Mouse (Mus musculus) hindbrain, embryonic 13.5 days (tissue): ENCODE results near the gene Stat5b. TPM values are rescaled to one million over a fixed set of nuclear protein-coding genes. Genes with fewer than 3 reads are reported as not detected.

Experiments
- ATAC-seq: fragments of 200-750 bp; cut with Nextera tagmentation; 2 replicates; pipeline ENCODE4 v1.8.0; 2017; ENCODE audit warnings: moderate TSS enrichment; ENCODE audit not compliant: low FRiP score
- H3K27ac ChIP-seq: fragments of 300-500 bp; sonication (generic); 2 replicates; pipeline ENCODE4 v1.5.1; 2015; ENCODE audit warnings: inconsistent platforms, mild to moderate bottlenecking, moderate library complexity
- H3K27me3 ChIP-seq: fragments of 300-500 bp; sonication (generic); 2 replicates; pipeline ENCODE4 v1.6.1; 2015; ENCODE audit warnings: mild to moderate bottlenecking, inconsistent platforms
- H3K36me3 ChIP-seq: fragments of 300-500 bp; sonication (generic); 2 replicates; pipeline ENCODE4 v1.6.1; 2015; ENCODE audit warnings: mild to moderate bottlenecking, inconsistent platforms
- H3K4me1 ChIP-seq: fragments of 300-500 bp; sonication (generic); replicated peaks from 2 replicates; pipeline ENCODE4 v1.6.1; 2015; ENCODE audit warnings: inconsistent platforms
- H3K4me2 ChIP-seq: fragments of 300-500 bp; sonication (generic); 2 replicates; pipeline ENCODE4 v1.6.1; 2015; ENCODE audit warnings: inconsistent platforms, mild to moderate bottlenecking, moderate library complexity
- H3K4me3 ChIP-seq: fragments of 300-500 bp; sonication (generic); 2 replicates; pipeline ENCODE4 v1.5.1; 2015; ENCODE audit warnings: mild to moderate bottlenecking, inconsistent platforms
- H3K9ac ChIP-seq: fragments of 300-500 bp; sonication (generic); 2 replicates; pipeline ENCODE4 v1.6.1; 2015; ENCODE audit warnings: mild to moderate bottlenecking, inconsistent platforms
- H3K9me3 ChIP-seq: fragments of 300-500 bp; sonication (generic); 2 replicates; pipeline ENCODE4 v1.6.1; 2016; ENCODE audit warnings: inconsistent platforms
- WGBS: fragments of 180-500 bp; shearing (Covaris S2); methylation state at CpG from one replicate; pipeline ENCODE4 v1.1.7; 2015; 5-methylcytosine and 5-hydroxymethylcytosine counted together
- polyA plus RNA-seq: library from polyadenylated mRNA; unstranded; fragments of >200 nt; fragmentation: Nextera tagmentation; extraction: Ambion mirVana; gene quantifications from 2 replicates; pipeline ENCODE4 v1.2.1, GENCODE M21; 2015

The Stat5b gene
- polyA plus RNA-seq, 1 experiment from 2014 or later = 14.1 TPM

DNA sequence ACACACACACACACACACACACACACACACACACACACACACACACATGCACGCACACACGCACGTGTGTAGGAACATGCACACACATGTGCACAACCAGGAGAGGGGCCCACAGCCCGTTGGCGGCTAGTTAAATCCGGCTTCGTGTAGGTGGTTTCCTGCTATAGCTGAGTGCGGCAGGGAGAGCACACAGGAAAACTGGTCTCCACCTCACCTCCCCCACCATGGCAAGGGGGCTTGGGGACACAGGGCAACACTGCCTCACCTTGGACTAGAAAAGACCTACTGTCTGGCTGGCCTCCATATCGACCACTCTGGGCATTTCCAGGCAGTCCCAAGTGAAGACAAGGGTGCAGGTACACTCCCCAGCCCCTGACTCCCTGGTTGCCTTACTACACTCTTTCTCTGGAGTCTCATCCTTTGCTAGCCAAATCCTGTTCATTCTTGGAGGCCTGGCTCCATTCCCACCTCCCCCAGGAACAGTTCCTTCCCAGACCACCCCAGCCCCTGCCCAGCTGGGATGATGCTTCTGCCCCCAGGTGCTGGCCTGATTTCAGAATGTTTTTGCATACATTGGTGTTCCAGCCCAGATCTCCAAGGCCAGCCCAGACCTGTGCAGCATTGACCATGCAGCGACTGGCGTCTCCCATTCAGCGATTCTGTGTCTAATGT lies 96.4 kb downstream of the Stat5b start:
- Histone ChIP-seq H3K36me3 (peaks cover 67% of the 10 kb centered on the region), H3K9ac (no peak overlapping the region), H3K4me3 (no peak overlapping the region), H3K4me1 (peaks cover 15% of the 10 kb centered on the region), H3K4me2 (no peak overlapping the region), H3K27me3 (peaks cover 14% of the 10 kb centered on the region; the same call in 1 of the 2 replicates), H3K27ac (no peak overlapping the region), H3K9me3 (no peaks in the 10 kb centered on the region)
- 90% methylated on average over 12 of the region's 12 CpGs for WGBS
- no peak for ATAC-seq

DNA sequence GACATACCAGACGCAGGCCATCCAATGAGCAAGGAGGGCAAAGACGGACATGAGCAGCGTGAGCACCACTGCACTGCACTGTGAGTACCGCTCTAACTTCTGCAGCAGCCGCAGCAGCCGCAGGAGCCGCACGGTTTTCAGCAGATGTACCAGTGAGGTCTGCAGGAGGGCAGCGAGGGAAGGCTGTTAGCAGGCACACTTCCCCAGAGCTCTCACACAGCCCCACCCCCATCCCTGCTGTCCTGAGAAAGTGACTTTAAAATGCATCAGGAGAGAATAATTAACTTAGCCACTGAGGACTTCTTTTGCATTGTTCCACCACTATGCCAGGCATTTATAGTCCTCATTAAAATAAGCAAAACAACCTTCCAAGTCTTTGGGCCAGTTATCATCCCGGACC lies 98.2 kb downstream of the Stat5b start:
- H3K27me3 ChIP-seq = peaks cover 16% of the 10 kb centered on the region
- H3K4me3 ChIP-seq = no peak overlapping the region
- H3K9ac ChIP-seq = peak overlapping the region; percentile 51; the same call in 1 of the 2 replicates
- H3K36me3 ChIP-seq = peaks cover 75% of the 10 kb centered on the region
- no peak overlapping the region for H3K4me2 ChIP-seq
- 38% methylated on average over 10 of the region's 10 CpGs for WGBS
- H3K27ac ChIP-seq = no peak overlapping the region
- H3K9me3 ChIP-seq = no peaks in the 10 kb centered on the region
- H3K4me1 ChIP-seq = 0 out of 2 replicates have a peak, but pooled peaks cover 4% of the 10 kb centered on the region
- no peak for ATAC-seq

DNA sequence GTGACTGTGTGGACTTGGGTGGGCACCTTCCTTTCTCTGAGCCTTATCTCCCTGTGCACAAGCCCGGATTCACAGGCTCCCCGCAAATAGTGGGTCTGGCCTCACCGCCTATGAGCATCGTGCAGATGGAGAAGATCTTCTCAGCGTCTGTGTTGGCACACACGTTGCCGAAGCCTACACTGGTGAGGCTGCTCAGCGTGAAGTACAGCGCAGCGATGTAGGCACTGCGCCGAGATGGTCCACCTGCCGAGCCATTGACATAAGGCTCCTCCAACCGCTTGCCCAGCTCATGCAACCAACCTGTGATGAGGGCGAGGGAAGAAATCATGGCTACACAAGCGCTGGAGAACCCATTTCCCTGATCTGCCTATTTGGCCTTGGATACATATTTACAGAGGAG lies 100.4 kb downstream of the Stat5b start:
- Histone ChIP-seq H3K9ac (no peak overlapping the region), H3K27ac (no peak overlapping the region), H3K4me1 (peaks cover 4% of the 10 kb centered on the region; the same call in 1 of the 2 replicates), H3K4me2 (no peak overlapping the region), H3K36me3 (peaks cover 77% of the 10 kb centered on the region), H3K9me3 (no peaks in the 10 kb centered on the region), H3K4me3 (no peak overlapping the region), H3K27me3 (peaks cover 16% of the 10 kb centered on the region)
- no peak for ATAC-seq
- 91% methylated on average over 16 of the region's 16 CpGs for WGBS

- no peaks in the 10 kb centered on the region for H3K9me3 ChIP-seq
Observed at GRCm38 (mm10) chr11:100749469-100749868, 101.1 kb downstream of the Stat5b start.

DNA sequence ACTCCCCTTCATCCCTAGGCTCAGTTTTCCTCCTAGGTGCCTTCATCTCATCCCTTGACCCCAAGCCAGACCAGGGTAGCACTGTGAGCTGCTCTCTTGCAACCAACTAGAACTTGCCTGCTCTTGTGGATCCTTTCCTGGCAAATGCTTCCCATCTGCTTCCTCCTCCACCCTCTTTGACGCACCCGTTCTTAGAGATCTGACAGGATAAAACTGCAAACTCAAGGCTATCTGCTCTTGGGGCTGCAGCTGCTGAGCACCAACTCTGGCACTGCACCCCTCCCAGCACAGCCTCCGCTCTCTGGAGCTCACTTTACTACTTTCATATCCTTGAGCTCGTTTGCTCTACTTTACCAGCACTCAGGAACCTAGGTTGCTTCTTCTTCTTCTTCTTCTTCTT lies 101.9 kb downstream of the Stat5b start:
- H3K4me1 ChIP-seq = peaks cover 4% of the 10 kb centered on the region; the same call in 1 of the 2 replicates
- peaks cover 74% of the 10 kb centered on the region for H3K36me3 ChIP-seq
- H3K27me3 ChIP-seq = peaks cover 16% of the 10 kb centered on the region
- no peak overlapping the region for H3K27ac ChIP-seq
- H3K9me3 ChIP-seq = no peaks in the 10 kb centered on the region
- H3K4me2 ChIP-seq = no peak overlapping the region
- WGBS = 82% methylated on average over 4 of the region's 4 CpGs
- H3K4me3 ChIP-seq = no peak overlapping the region
- H3K9ac ChIP-seq = no peak overlapping the region
- no peak for ATAC-seq

More at GRCm38 (mm10) chr11:100749469-100749868, 101.1 kb downstream of the Stat5b start:
- peaks cover 76% of the 10 kb centered on the region for H3K36me3 ChIP-seq
- no peak overlapping the region for H3K4me2 ChIP-seq
- H3K4me1 ChIP-seq = peaks cover 4% of the 10 kb centered on the region; the same call in 1 of the 2 replicates
- ATAC-seq = no peak
- no peak overlapping the region for H3K9ac ChIP-seq
- H3K27me3 ChIP-seq = peaks cover 16% of the 10 kb centered on the region
- H3K4me3 ChIP-seq = no peak overlapping the region
- no peak overlapping the region for H3K27ac ChIP-seq
- WGBS = 56% methylated on average over 25 of the region's 25 CpGs

DNA sequence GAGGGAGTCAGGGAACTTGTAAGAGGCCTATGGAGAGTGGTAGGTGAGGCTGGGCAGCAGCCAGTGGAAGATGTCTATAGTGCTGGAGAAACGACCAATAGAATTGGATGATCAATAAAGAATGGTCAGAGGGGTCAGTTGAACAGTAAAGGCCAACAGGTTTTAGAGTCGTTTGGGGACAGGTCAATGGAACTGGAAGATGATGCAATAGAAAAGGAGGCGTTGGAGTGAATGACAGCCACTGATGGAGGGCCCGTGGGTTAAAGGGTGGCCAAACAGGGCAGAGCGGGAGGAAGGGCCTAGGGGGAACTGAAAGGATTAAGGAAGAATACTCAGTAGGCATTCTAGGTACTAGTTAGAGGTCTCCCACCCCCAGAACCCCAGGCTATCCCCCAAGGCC lies 103.4 kb downstream of the Stat5b start:
- H3K4me2 ChIP-seq = no peak overlapping the region
- no peak overlapping the region for H3K27ac ChIP-seq
- H3K36me3 ChIP-seq = peaks cover 75% of the 10 kb centered on the region
- no peaks in the 10 kb centered on the region for H3K9me3 ChIP-seq
- H3K27me3 ChIP-seq = peaks cover 16% of the 10 kb centered on the region
- H3K4me3 ChIP-seq = no peak overlapping the region
- H3K4me1 ChIP-seq = peaks cover under 1% of the 10 kb centered on the region; the same call in 1 of the 2 replicates
- WGBS = 73% methylated on average over 5 of the region's 5 CpGs
- ATAC-seq = no peak
- no peak overlapping the region for H3K9ac ChIP-seq

- Histone ChIP-seq H3K27ac (no peak overlapping the region), H3K9ac (no peak overlapping the region), H3K4me3 (no peak overlapping the region), H3K4me2 (no peak overlapping the region), H3K4me1 (no peaks in the 10 kb centered on the region; the same call in 1 of the 2 replicates), H3K27me3 (peaks cover 16% of the 10 kb centered on the region), H3K9me3 (no peaks in the 10 kb centered on the region), H3K36me3 (peaks cover 75% of the 10 kb centered on the region)
- 73% methylated on average over 10 of the region's 10 CpGs for WGBS
- ATAC-seq = no peak
Observed at GRCm38 (mm10) chr11:100746546-100746945, 104.0 kb downstream of the Stat5b start.

DNA sequence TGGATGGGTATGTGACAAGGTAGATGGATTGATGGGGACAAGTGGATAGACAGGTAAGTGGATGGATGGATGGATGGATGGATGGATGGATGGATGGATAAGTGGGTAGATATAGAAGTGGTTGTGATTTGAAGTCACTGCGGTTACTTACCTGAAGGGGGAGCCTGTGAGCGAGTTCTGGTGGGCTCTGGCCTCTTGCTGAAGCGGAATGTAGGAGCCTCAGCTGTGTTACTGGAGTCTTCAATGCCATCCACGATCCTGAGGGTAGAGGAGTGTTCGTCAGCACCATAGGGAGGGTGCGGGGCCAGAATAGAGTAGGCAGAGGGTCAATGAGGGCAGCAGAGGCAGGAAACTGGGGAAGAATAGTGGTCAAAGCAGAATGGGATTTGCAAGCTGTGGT lies 105.4 kb downstream of the Stat5b start:
- H3K27me3 ChIP-seq = peaks cover 17% of the 10 kb centered on the region
- no peak overlapping the region for H3K4me2 ChIP-seq
- no peak overlapping the region for H3K4me3 ChIP-seq
- H3K36me3 ChIP-seq = peaks cover 65% of the 10 kb centered on the region
- no peak overlapping the region for H3K27ac ChIP-seq
- H3K4me1 ChIP-seq = no peaks in the 10 kb centered on the region; the same call in 1 of the 2 replicates
- H3K9ac ChIP-seq = no peak overlapping the region
- 0 out of 2 replicates have a peak, but pooled peaks have one; percentile 55 for ATAC-seq
- WGBS = 12% methylated on average over 6 of the region's 6 CpGs
- no peaks in the 10 kb centered on the region for H3K9me3 ChIP-seq

GRCm38 (mm10) chr11:100741348-100741747 lies 109.2 kb downstream of the Stat5b start:
- WGBS = 78% methylated on average over 6 of the region's 6 CpGs
- no peak for ATAC-seq

DNA sequence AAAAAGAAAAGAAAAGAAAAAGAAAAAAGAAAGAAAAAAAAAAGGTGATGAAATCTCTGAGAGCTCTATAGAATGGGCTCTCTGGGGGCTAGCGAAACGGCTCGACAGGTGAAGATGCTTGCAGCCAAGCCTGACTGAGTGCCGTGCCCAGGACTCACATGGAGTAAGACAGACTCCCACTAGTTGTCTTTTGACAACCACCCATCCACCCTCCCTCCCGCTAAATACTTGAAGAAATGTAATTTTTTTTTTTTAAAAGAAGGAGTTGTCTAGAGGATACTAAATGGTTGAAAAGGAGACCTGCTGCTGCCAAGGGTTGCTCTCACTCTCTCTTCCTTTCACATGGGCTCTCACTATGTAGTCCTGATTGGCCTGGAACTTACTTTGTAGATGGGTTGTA lies 111.8 kb downstream of the Stat5b start:
- peak overlapping the region; percentile 79 for H3K4me3 ChIP-seq
- H3K4me1 ChIP-seq = peaks cover 26% of the 10 kb centered on the region
- peak overlapping the region; percentile 74 for H3K9ac ChIP-seq
- H3K36me3 ChIP-seq = peaks cover 23% of the 10 kb centered on the region
- ATAC-seq = no peak
- H3K4me2 ChIP-seq = peak overlapping the region; percentile 77
- H3K27ac ChIP-seq = peak overlapping the region; percentile 80
- 23% methylated on average over 5 of the region's 5 CpGs for WGBS
- no peaks in the 10 kb centered on the region for H3K9me3 ChIP-seq
- peaks cover 4% of the 10 kb centered on the region; the same call in 1 of the 2 replicates for H3K27me3 ChIP-seq

More at GRCm38 (mm10) chr11:100741348-100741747, 109.2 kb downstream of the Stat5b start:
- Histone ChIP-seq H3K9ac (no peak overlapping the region), H3K36me3 (peaks cover 39% of the 10 kb centered on the region), H3K27me3 (peaks cover 4% of the 10 kb centered on the region; the same call in 1 of the 2 replicates), H3K4me3 (no peak overlapping the region), H3K4me2 (no peak overlapping the region), H3K27ac (no peak overlapping the region), H3K9me3 (no peaks in the 10 kb centered on the region), H3K4me1 (peaks cover 17% of the 10 kb centered on the region)

GRCm38 (mm10) chr11:100738066-100738604 lies 112.4 kb downstream of the Stat5b start, which contains the start of gene Rab5c:
TSS of gene Rab5c (minus strand) at chr11:100738215.
- no peaks in the 10 kb centered on the region for H3K9me3 ChIP-seq
- H3K4me3 ChIP-seq = peak within 1 kb of the TSS; percentile 79
- H3K4me1 ChIP-seq = peaks cover 26% of the 10 kb centered on the region
- H3K36me3 ChIP-seq = peaks cover 23% of the 10 kb centered on the region
- ATAC-seq = peak; percentile 99
- WGBS = under 1% methylated on average over 39 of the region's 39 CpGs
- peak within 1 kb of the TSS; percentile 77 for H3K4me2 ChIP-seq
- H3K27me3 ChIP-seq = peaks cover 4% of the 10 kb centered on the region; the same call in 1 of the 2 replicates
- peak within 1 kb of the TSS; percentile 80 for H3K27ac ChIP-seq
- H3K9ac ChIP-seq = peak within 1 kb of the TSS; percentile 97

DNA sequence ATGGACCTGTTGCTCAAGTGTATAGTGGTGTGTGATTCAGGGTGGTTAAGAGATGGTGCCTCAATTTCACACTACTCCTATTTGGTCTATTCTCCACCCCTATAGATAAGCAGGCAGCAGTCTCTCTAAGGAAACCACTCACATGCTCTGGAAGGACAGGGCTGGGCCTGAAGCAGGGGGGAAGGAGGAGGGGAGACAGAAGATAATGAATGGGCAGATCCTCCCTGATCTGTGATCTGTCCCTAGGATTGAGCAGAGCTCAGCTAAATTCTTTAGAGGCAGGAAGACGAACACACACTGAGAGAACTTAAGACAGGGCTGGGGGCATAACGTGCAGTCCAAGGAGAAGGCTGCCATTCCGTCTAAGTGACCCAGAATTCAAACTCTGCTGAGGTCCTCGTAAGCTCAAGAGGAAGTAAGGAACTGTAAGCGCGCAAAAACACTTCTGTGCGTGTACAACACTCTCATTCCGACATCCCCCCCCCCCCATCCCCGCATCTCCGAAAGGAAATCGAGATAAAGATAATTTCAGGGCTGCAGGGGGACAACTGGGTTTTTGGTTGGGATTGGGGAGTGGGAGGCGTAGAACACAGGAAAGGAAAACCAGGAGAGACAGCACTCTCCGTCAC lies 113.3 kb downstream of the Stat5b start:
- H3K9me3 ChIP-seq = no peaks in the 10 kb centered on the region
- peaks cover 4% of the 10 kb centered on the region; the same call in 1 of the 2 replicates for H3K27me3 ChIP-seq
- peak overlapping the region; percentile 97 for H3K9ac ChIP-seq
- no peak for ATAC-seq
- peaks cover 26% of the 10 kb centered on the region for H3K4me1 ChIP-seq
- H3K4me3 ChIP-seq = peak overlapping the region; percentile 79
- WGBS = 4% methylated on average over 13 of the region's 13 CpGs
- no peak overlapping the region for H3K27ac ChIP-seq
- peaks cover 24% of the 10 kb centered on the region for H3K36me3 ChIP-seq
- peak overlapping the region; percentile 77 for H3K4me2 ChIP-seq
